Mouse (Mus musculus) kidney, adult 8-10 months (tissue): Measurements from ENCODE around the gene Gm9918.

Source experiments
- DNase-seq, 2 experiments: peaks; one replicate each; pipeline ENCODE4 v3.0.0; 2022

The Gm9918 gene

GRCm38 (mm10) chr15:102279092-102279782, 8.9 kb downstream of the Gm9918 start, which contains the start of gene Mfsd5:
Gene Mfsd5 (plus strand): TSS chr15:102279454.
- DNase-seq: peak; percentile 75 to 78

DNA sequence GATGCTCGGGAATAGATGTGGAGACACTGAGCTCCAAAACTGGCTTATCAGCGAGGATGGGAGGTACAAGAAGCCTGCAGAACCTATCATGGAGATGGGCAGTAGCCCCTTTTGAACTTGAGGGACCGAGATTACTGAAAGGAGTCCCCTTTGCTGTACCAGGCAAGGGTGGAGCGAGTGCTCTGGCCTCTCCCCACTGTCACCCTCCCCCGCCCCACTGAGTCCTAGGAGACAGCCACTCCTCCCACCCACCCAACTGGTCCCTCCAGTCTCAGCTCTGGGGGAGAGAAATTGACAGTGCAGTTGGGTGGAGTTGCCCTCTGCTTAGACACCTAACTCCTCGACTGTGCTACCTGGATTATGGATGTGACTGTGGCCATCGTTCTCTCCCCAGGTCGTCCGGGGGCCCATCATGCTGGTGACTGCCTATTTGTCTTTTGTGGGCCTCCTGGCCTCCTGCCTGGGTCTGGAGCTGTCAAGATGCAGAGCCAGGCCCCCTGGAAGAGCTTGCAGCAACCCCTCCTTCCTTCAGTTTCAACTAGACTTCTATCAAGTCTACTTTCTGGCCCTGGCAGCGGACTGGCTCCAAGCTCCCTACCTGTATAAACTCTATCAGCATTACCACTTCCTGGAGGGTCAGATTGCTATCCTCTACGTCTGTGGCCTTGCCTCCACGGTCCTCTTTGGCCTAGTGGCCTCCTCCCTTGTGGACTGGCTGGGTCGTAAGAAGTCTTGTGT, 9.6 kb downstream of the Gm9918 start:
- DNase-seq: no peak

- DNase-seq: no peak
These were observed 10.3 kb downstream of the Gm9918 start for GRCm38 (mm10) chr15:102280623-102281022.

DNA sequence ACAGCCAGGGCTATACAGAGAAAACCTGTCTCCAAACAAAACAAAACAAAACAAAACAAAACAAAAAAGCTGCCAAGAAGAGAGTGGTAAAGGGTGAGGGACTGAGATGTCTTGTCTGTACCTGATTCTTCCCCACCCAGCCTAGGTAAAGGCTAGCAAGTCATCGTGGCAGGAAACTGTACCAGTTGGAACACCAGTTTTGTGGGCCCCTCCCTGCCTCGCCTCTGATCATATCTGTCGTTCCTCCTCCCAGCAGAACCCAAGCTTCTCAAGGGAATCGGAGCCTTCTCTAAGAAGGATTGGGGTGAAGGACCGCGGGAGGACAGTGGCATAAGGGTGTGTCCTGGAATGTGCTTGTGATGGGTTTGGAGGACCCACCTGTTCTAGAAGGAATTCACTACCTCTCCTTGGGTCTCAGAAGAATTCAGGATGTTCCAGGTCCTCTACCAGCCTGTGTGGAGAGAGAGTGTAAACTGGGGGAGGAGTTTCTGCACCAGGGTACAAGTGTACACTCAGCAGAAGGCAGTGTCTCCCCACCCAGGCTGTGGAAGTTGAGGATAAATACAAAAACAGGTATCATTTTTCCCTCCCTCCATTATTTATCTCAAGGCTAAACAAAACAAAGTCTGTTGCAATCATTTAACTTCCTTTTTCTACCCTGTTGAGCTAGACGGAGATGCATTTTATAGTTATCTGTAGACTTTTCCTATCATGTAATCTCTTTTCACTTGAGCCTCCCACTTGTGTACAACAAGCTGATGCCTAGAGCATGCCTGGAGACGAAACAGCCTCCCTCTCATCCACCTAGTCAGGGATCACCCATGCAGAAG, 12.3 kb downstream of the Gm9918 start:
- DNase-seq: no peak

GRCm38 (mm10) chr15:102283648-102284047, 13.3 kb downstream of the Gm9918 start:
- DNase-seq: no peak

DNA sequence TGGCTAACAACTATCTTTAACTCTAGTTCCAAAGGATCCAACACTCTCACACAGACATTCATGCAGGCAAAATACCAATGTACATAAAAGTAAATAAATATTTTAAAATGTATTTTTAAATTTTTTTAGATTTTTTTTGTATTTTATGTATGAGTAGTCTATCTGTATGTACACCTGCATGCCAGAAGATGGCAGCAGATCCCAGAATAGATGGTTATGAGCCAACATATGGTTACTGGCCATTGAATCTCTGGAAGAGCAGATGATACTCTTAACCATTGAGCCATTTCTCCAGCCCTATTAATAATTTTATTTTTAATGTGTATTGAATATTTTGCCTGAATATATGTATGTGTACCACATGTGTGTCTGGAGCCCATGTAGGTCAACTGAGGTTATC, 17.0 kb downstream of the Gm9918 start:
- peak; percentile 26 to 27 for DNase-seq

DNA sequence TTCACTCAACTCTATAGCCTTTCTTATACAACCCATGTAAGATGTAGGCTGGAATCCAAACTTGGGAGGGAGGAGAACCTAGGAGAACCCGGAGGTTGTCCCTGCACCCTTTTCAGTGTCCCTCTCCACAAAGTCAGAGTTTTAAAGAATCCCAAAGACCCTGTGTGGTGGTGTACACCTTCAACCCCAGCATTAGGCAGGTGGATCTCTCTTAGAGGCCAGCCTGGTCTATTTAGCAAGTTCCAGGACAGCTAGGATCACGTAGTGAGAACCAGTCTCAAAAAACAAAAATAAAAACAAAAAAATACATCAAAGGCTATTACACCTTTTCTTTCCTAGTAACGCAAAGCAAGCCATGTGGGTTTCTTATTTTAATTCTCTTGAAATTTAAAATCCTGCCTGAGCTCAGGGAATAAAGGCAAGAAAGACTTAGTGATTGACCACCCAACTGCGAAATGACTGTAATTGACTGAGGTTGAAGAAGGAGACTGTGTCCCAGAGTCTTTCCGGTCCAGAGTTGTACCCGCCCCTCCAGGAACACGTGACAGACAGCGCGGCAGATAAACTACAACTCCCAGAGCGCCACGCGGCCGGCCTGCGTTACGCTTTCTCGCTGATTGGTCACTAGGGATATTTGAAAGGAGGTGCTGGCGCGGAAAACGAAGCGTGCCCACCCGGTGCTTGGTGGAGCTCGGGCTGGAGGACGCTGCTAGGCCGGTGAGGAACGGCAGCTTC, 25.4 kb downstream of the Gm9918 start, which contains the start of gene Espl1:
TSS of gene Espl1 (plus strand) at position 634 of the 735 bp plus-strand sequence.
- peak; percentile 92 to 95 for DNase-seq

GRCm38 (mm10) chr15:102296368-102297006, 26.1 kb downstream of the Gm9918 start:
- no peak for DNase-seq

- DNase-seq: no peak
These were observed 32.2 kb downstream of the Gm9918 start for GRCm38 (mm10) chr15:102302542-102302941.

DNA sequence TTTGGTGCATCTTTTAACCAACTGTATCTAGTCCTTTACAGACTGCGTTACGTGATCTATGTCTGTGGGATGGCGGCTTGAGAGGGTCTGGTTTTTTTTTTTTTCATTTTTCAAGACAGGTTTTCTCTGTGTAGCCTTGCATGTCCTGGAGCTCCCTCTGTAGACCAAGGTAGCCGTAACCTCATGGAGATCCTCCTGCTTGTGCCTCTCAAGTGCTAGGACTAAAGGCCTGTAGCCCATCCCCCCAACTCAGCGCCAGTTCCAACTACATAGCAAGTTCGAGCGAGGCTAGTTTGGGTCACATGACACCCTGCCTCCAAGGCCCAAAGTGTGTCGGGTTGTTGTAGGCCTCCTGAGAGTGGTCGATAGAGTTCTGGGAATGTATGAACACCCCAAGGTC, 38.4 kb downstream of the Gm9918 start:
- DNase-seq: no peak

DNA sequence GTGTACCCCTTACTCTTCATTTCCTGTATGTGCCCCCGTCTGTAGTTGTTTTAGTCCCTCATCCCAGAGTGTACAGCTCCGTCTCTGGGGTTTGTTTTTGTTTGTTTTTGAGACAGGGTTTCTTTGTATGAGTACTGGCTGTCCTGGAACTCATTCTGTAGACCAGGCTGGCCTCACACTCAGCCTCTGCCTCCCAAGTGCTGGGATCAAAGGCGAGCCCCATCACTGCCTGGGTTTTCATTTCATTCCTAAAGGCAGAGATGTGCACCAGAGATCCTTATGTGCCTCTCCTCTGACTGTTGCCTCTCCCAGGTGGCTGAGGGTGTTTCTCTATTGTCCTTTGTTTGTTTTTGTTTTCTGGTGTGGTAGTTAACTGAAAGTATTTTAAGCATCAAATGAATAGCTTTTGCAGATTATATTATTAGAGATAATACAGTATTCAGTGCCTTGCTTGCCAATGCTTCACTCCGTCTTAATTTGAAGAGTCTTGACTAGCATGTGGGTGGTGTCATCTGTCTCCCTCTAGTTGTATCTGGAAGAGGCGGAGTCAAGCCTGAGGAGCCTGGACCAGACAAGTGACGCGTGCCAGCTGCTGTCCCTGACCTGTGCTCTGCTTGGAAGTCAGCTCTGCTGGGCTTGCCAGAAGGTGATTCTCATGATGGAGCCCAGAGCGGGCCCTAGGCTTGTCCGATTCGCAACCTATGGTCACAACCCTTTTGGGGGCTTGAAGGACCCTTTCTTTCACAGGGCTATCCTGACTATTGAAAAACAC, 39.9 kb downstream of the Gm9918 start:
- DNase-seq: peak; percentile 32

DNA sequence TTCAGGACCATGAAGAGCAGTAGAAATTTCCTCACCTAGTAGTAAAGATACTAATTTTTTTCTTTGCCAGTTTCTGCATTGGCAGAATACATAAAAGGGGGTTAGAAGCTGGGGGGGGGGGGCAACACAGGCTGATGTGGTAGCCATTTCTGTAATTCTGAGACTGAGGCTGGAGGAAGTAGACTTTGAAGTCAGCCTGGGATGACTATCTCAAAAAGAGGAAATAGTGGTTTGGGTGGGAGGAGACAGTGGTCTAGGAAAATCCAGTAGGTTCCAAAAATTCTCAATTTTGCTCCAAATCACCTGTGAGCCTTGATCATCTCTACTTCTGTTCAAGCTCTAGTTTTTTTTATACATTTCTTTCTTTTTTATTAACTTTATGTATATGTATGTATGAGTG, 41.1 kb downstream of the Gm9918 start:
- no peak for DNase-seq

GRCm38 (mm10) chr15:102315292-102315691, 44.9 kb downstream of the Gm9918 start:
- DNase-seq: no peak

DNA sequence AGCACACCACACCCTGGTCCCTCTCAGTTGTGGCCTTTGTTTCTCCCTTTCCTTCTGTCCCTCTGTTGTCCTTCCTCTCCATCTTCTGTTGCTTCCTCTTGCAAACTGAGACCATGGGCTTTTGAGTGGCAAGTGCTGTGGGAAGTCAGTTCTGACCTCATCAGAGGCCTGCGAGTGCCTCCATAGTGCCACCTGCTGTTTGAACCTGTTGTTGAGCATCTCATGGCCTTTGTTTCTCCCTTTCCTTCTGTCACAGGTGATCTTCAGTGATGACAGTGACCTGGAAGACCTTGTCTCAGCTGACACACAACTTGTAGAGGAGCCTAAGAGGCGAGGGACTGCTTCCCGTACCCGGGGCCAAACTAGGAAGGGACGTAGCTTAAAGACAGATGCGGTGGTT, 45.9 kb downstream of the Gm9918 start:
- peak; percentile 43 to 75 for DNase-seq
